ENCODE assay signal across 9 mouse cellular contexts in genomic region chr5:106457111-106457925, GRCm38 (mm10). TPM values are rescaled to one million over a fixed set of nuclear protein-coding genes. Genes with fewer than 3 reads are reported as not detected.
DNase-seq lines count a peak whose midpoint lies in the region; ATAC-seq and TF ChIP-seq lines count a peak whose summit lies in the region.
"Had no signal": no experiment of that assay in that cellular context is flagged by ENCODE, and none has a peak within 500 bp of the region (broad histone marks: within the 10 kb centered on the region; RNA-seq: fewer than 3 reads in every experiment).

No protein-coding gene starts in this region.

- peak overlapping the region; percentile 30; the same call in 1 of the 2 replicates for H3K4me3 ChIP-seq in forebrain, postnatal 0 days (ENCODE audit: low read depth, low read length)
- peak overlapping the region; percentile 60 for H3K4me3 ChIP-seq in midbrain, embryonic 11.5 days (ENCODE audit: low read depth, low read length)

- intact Hi-C loops in left cerebral cortex, postnatal 4 days (cut with DNase I): loop anchor here (5.0 kb wide), 1 partner anchor 455 kb away; no protein-coding TSS in a partner anchor

- no peak overlapping the region for H3K27ac ChIP-seq in forebrain, postnatal 0 days (ENCODE audit: low read depth, low read length)
- peak overlapping the region; percentile 71; the same call in 1 of the 2 replicates for H3K27ac ChIP-seq in midbrain, embryonic 11.5 days (ENCODE audit: low read depth, low read length)

- H3K36me3 ChIP-seq in forebrain, postnatal 0 days (ENCODE audit: insufficient read depth): no peaks in the 10 kb centered on the region
- H3K36me3 ChIP-seq in midbrain, embryonic 11.5 days (ENCODE audit: control insufficient read depth, insufficient read depth, low read length): no peaks in the 10 kb centered on the region

- under 1% methylated on average over 63 of the region's 63 CpGs for WGBS in forebrain, postnatal 0 days
- WGBS in midbrain, embryonic 11.5 days: under 1% methylated on average over 63 of the region's 63 CpGs

- H3K9ac ChIP-seq in forebrain, postnatal 0 days: no peak overlapping the region
- H3K9ac ChIP-seq in midbrain, embryonic 11.5 days (ENCODE audit: low read length): peak overlapping the region; percentile 59

- no peaks in the 10 kb centered on the region for H3K9me3 ChIP-seq in forebrain, postnatal 0 days (ENCODE audit: low read length)
- no peaks in the 10 kb centered on the region for H3K9me3 ChIP-seq in midbrain, embryonic 11.5 days (ENCODE audit: control insufficient read depth, low read length)

- no peak overlapping the region for H3K4me2 ChIP-seq in forebrain, postnatal 0 days (ENCODE audit: low read depth)
- H3K4me2 ChIP-seq in midbrain, embryonic 11.5 days: peak overlapping the region; percentile 86

- peaks cover 77% of the 10 kb centered on the region for H3K27me3 ChIP-seq in forebrain, postnatal 0 days (ENCODE audit: insufficient read depth, low read length)
- peaks cover 84% of the 10 kb centered on the region for H3K27me3 ChIP-seq in midbrain, embryonic 11.5 days (ENCODE audit: control insufficient read depth, insufficient read depth, low read length)

- no peak for ATAC-seq in forebrain, postnatal 0 days
- no peak for ATAC-seq in midbrain, embryonic 11.5 days (ENCODE audit: low FRiP score)

- no peaks in the 10 kb centered on the region for H3K4me1 ChIP-seq in forebrain, postnatal 0 days (ENCODE audit: insufficient read depth)
- peaks cover 13% of the 10 kb centered on the region for H3K4me1 ChIP-seq in midbrain, embryonic 11.5 days (ENCODE audit: control insufficient read depth, insufficient read depth, low read length)

- no peak for TF ChIP-seq CTCF in forebrain, postnatal 0 days (IDR thresholded peaks at IDR 0.05; ENCODE audit: low read depth)

- DNase-seq in adrenal gland, adult 2 months: peak; percentile 6
- DNase-seq in adrenal gland, postnatal 36 days: no peak
- DNase-seq in cerebellum, adult 18-20 months: peak; percentile 38 to 69
- DNase-seq in forebrain, postnatal 0 days: peak; percentile 56
- DNase-seq in midbrain, embryonic 11.5 days (ENCODE audit: low spot score, missing footprints): peak; percentile 97
- no peak for DNase-seq in urinary bladder, adult 2 months (ENCODE audit: low spot score)
- DNase-seq in left cerebral cortex, postnatal 4 days: no peak
- DNase-seq in lung, adult 18-20 months: no peak

RNA-seq across cellular contexts. Expression of gene Barhl2, which starts 0.6 kb away (rescaled TPM):
- total RNA-seq in adrenal gland, adult 2 months (2021): not detected
- not detected in 2 replicates for polyA plus RNA-seq in adrenal gland, adult 2 months (2012; rRNA removed)
- total RNA-seq in adrenal gland, postnatal 36 days (2021): not detected
- 4.5 and 9.4 TPM in 2 replicates for total RNA-seq in forebrain, postnatal 0 days (2014; rRNA removed)
- 1.3 and 1.5 TPM in 2 replicates for polyA plus RNA-seq in forebrain, postnatal 0 days (2015; fragmentation: Nextera tagmentation; extraction: Ambion mirVana)
- 10.3 and 12.4 TPM in 2 replicates for polyA plus RNA-seq in midbrain, embryonic 11.5 days (2014; fragmentation: Nextera tagmentation; extraction: Ambion mirVana)
- polyA plus RNA-seq in urinary bladder, adult 2 months (2012; rRNA removed): not detected in 2 replicates
- total RNA-seq in left cerebral cortex, postnatal 4 days (2021): 1 to 10 TPM in 1 of 2 experiments, under 1 TPM in 1; 0.84 to 2.5 TPM
- total RNA-seq: liver, adult 2 months had no signal
- polyA plus RNA-seq: liver, adult 2 months had no signal

Comparison
In these comparisons a context has a peak if more than half of its experiments do, and no peak if none do; other contexts are left out.
1. DNase-seq: peak in adrenal gland, adult 2 months (single experiment), cerebellum, adult 18-20 months (2 of 2), forebrain, postnatal 0 days (single experiment) and midbrain, embryonic 11.5 days (single experiment); none in adrenal gland, postnatal 36 days (0 of 2), urinary bladder, adult 2 months (single experiment), left cerebral cortex, postnatal 4 days (single experiment) and lung, adult 18-20 months (0 of 2).